Mouse (Mus musculus) cerebellum, adult (tissue): ENCODE measurements around the gene Pnpla2.
"Not testable (repeated sequence)": the region's sequence is repeated elsewhere in the genome, so short reads cannot be mapped to it uniquely, and the experiment has no call there.

Experiments used
- ATAC-seq: cut with Nextera tagmentation; 2 replicates; pipeline ENCODE4 v1.9.2; 2017; ENCODE audit warnings: mild to moderate bottlenecking, moderate library complexity, mixed read lengths; ENCODE audit not compliant: insufficient number of reproducible peaks, low FRiP score, low TSS enrichment

The Pnpla2 gene

DNA sequence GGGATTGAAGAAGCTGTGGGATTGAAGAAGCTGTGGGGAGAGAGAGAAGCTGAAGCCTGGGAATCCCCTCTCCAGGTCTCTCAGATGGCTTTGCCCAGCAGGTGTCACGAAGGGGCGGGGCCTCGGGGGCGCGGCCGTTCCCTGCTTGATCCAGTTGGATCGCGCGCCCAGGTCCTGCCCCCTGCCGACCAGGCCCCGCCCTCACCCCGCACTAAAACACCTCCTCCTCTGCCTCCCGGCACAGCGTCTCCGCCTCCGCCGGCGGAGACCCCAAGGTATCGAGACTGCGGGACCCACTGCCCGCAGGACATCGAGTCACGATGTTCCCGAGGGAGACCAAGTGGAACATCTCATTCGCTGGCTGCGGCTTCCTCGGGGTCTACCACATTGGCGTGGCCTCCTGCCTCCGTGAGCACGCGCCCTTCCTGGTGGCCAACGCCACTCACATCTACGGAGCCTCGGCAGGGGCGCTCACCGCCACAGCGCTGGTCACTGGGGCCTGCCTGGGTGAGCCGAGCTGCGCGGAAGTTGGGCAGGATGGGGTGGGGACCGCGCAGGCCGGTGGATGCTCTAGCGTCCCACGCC is at the start of gene Pnpla2:
Pnpla2 (plus strand) TSS at position 232 of the 585 bp plus-strand sequence.
- peak; percentile 16; the same call in 1 of the 2 replicates for ATAC-seq

DNA sequence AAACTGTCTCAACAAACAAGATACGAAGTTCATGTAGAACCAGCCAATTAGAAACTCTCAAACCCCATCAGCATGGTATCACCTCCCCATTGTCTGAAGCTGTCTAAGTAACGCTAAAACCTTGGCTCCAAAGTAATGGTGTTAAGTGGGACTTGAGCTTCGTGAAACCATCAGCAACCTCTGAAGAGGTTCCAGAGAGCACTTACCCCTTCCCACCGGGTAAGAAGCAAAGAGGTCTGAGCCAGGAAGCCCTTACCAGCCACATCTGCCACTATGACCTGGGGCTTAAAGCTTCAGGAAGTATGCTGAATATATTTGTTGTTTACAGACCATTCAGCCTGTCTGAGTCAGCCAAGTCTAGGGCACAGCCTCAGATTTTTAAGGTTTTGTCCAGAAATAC is 49.5 kb upstream of the Pnpla2 start:
- ATAC-seq = no peak

DNA sequence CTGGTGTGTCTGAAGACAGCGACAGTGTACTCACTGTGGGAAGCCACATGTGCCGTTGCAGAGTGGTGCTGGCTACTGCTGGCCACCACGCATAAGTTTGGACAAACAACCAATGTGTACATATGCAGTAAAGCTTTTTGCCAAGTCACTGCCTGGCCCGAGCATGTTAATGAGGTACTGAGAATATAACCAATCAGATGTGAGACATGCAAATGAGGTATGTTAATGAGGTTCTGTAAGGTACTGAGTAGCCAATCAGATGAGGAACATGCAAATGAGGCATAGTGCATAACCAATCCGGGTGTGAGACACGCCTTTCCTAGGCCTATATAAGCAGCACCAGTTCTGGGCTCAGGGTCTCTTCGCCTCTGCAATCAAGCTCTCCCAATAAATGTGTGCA is 47.3 kb upstream of the Pnpla2 start:
- not testable (repeated sequence) for ATAC-seq

DNA sequence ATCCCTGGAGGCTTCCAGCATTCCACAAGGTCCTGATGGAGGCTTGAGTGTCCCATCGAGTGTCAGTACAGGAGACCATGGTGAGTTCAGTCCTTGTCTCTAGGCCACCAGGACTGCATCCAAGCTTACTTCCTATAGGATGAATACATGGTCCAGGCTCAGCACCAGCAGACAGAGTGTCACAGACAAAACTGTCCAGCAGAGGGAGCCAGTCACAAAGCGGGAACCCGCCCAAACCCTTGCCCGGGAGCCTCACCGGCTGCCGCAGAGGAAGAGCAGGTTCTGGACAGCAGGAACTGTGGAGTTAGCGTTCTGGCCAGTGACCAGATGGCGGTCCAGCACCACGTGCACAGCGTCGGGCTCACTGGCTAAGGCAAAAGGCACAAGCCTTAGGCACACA is 46.2 kb upstream of the Pnpla2 start:
- peak; percentile 85; the same call in 1 of the 2 replicates for ATAC-seq

DNA sequence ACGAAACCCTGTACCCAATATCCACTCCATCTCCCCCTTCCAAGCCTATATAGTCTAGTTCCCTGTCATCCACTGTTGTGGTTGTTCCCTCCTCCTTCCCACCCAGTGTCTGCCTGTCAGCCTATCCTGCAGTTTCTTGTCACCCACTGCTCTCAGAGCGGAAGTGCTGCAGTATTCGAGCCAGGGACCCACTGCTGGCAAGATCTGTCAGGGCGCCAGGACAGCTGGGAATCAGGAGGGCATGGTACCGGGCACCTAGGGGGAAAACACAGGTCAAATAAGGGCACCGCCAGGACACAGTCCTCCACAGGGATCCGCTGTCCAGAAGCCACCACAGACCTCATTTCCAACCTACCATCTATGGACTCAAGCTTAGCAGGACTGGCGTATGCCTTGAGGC is 44.4 kb upstream of the Pnpla2 start:
- no peak for ATAC-seq

DNA sequence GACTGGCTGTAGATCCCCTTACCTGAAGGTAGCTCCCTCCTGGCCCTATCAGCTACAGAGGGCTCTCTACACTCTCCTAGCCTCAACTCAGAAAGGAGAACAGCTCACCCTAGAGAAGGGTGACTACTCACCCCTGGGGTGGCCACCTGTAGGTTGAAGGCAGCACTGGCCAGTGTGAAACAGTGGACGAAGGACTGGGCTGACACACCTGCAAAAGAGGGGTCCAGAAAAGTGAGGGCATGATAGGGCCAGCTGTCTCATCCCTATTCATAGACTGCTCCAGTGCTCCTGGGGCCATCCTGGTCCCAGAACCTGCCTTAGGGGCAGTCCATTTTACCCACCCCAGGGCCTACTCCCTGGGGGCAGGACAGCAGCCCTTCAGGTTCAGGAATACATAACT is 43.3 kb upstream of the Pnpla2 start:
- ATAC-seq = no peak

DNA sequence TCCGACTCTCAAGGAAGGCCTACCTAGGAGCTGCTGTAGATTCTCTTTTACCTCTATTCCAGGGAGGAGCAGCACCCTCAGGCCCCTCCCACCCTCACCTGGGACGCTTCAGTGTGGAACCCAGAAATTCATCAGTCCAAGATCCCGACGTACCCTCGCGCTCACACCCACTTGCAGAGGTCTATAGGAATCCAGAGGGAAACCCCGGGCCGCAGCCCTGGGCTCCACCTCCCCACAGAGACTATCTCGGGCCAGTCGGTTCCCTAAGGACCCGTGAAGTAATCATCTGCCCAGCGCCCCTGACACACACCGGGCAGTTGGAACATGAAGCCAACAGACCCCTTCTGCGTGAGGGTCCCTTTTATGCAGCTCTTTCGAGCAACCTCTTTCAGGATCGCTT is 41.7 kb upstream of the Pnpla2 start:
- ATAC-seq = no peak

DNA sequence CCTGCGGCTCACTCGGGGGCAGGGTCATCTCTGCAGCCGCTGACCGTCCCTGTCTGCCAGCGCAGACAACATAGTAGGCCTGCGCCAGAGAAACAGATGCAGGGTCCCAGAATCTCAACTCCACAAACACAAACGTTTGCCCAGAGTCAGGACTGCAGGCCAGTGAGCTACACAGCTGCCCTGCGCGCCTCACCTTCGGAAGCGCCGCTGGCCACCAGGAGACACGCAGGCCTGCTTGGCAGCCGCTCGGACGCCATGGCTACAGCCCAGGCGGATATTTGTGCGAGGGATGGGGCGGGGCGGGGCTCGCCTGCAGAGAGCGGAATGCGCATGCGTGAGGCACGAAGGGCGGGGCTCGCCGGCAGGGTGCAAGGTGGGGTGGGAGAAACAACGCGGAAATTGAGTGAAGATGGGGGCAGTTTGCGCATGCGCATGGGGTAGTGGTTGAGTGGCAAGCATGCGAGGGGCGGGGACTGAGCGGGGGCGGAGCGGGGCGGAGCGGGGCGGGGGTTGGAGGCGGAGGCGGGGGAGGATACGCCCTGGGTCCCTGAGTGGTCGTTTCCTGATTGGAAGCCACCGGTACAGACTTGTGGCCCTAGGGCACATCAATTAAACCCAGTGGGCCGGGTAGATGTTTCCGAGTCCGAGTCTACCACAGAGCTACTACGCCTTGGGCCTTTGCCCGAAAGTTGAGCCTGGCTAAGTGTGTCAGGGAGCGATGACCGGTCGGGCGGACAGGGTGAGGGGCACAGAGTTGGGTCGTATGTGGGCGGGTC is 41.0 kb upstream of the Pnpla2 start, which contains the start of gene Gatd1:
Gatd1 (minus strand) TSS at position 328 of the 776 bp plus-strand sequence.
- peak; percentile 71 for ATAC-seq

DNA sequence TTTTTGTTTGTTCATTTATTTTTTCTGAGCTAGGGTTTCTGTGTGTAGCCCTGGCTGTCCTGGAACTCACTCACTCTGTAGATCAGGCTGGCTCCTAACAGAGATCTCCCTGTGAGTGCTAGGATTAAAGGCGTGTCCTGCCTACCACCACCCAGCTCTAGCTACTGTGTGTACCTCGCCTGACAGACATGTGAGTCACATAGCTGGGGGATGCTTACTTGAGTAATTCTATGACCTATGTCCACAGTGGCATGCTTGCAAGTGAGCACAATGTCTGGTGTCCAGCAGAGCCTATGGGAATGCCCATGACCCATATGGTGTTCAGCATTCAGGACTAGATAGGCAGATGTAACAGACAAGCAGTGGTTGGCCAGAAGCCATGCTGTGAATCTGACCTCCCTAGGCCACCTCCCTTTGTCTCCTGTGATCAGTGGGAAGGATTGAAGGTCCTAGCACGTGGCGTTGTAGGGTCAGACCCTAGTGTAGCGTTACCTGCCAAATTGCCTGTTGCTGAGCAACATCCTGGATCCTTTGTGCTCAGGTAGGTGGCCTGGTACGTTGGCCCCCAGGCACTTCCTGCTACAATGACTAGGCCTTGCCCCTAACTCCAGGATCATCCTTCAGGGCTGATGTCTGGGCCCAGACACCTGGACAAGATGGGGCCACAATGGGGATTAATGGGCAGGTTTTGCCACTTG is 38.7 kb upstream of the Pnpla2 start:
- no peak for ATAC-seq

DNA sequence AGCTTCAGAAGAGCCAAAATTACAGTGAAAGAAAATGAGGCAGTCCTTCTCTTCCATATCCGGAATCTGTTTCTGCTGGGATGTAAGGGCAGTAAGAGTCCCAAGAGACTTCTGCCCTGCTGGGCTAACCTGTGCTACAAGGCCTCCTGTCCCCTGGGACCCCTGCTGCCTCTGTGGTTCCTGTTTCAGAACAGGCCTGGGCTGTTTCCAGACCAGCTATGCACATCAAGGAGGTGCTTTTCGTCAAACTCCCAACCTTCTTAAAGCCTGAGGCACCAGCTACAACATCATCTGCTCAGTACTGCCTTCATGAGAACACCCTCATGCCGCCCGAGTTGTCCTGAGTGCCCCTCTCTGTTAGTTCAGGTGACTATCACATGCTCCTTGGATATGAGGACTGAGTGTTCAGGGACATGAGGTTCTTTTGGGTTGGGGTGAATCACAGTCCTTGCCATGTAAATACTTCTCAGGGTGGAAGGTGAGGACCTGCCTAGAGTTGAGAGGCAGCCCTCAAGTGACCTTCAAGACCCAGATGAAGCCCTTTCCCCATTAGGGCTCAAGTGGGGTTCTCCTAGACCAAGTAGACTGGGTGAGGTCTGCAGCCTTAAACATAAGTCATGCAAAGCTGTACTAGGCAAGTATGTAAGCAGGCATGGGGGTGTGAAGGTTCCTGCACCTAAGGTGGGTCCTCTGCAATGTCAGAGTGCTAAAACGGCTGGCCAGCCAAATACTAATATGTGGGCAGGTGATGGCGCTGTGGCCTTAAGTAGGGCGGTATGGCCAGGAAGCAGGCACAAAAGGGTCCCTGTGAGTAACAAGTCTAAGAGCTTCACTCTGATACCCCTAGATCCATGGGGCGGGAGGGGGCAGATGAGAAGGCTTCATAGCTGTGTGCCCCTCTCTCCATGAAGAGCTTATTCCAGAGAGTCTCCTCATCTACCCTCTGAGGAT is 37.0 kb upstream of the Pnpla2 start:
- no peak for ATAC-seq

DNA sequence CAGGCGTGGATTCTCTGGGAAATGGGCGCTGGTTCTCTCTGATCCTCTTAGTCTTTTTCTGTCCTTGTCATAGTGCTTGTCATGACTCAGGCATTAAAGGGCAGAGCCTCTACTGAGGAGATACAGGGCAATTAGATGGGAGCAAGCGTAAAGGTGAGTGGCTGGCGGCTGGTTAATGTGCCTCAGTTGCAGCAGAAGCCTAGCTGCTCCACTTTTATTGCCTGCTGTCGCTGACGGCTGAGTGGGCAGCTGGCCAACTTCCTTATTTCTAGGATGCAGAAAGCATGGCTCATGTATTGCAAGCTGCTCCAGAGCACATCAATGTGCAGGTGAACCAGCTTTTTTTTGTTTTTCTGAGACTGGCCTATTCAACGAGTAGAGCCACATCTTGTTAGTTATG is 36.0 kb upstream of the Pnpla2 start:
- ATAC-seq = no peak

DNA sequence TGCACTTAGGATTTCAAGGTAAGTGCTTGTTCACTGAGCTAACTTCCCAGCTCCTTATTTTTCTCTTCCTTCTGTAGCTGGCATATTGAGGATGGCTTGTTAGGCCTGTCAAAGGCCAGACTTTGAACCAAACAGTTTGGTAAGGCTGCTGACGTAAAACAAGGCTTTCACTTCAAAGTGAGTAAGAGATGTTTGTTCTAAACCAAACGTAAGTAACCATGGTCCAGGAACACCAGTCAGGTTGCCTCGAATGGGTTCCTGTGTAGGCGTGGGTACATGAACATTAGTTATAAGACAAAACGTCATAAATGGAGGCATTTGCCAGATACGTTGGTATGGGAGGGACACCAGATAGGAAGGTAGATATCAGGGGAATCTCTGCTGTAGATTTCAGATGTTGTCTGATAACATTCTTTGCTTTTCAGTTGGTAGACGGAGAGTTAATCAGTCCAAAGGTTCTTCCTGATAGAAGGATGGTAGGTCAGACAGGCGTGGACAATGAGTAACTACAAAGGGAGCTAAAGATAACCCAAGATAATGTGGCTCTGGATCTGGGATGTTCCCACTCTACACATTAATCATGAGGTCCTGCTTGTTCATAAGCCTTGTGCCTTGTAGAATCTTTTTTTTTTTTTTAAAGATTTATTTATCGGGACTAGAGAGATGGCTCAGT is 34.8 kb upstream of the Pnpla2 start:
- no peak for ATAC-seq

DNA sequence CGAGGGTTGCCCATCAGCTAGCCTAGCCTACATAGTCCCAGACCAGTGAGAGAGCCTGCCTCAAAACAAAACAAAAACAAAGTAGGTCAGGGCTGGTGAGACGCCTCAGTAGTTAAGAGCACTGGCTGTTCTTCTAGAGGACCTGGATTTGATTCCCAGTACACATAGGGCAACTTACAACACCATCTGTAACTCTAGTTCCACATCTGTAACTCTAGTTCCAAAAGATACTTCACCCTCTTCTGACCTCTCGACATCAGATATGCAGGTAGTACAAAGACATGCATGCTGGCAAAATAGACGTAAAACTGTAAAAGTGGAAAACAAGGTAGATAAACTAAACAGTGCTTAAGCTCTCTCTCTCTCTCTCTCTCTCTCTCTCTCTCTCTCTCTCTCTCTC is 31.2 kb upstream of the Pnpla2 start:
- no peak for ATAC-seq

DNA sequence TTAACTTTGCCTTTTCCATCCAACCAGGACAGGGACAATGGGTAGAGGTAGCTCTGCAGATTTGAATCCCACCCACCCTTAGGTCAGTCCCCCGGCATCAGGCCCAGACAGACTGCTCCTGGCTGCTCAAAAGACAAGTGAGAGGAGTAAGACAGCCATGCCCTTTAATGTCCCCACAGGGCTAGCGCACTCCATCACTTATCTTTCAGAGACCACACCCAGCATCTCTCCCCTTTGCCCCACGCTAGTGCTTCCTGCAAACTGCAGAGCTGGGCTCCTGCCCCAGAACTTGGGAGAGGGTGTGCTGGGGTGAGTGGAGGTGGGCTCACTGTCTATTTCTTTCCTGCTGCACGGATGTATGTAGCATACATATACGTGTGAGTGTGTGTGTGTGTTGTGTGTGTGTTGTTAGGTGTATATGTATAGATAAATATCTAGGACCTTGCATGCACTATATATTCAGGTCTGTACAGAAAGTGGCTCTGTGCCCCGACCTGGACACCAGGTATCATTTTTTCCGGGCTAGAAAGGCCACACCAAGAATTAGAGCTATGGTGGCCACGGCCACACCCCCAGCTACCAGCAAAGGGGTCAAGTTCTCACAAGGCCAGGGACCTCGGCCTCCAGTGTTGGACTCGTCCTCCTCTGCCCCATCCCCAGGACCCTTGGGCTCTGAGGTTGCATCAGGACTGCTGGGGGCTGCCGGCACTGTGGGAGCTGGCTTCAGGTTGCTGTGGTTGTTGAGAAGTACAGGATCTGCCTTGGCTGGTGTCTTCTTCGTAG is 27.9 kb upstream of the Pnpla2 start:
- ATAC-seq = no peak

DNA sequence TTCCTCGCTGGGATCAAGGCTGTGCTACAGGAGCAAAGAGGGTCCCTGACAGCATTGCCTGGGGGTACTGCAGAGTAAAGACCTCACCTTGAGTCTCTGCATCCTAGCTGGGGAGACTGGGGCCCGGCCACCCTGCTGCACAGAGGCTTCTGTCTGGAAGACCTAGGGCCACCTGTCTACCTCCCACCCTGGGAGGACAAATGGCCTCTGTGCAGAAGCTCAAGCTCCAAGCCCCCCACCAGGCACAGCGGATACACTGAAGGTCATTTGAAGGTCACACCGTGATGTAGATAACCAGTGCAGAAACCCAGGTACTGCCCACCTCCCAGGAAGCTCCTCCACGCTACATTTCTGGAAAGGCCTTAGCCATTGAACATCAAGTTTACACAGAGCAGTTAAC is 26.3 kb upstream of the Pnpla2 start:
- ATAC-seq = no peak

DNA sequence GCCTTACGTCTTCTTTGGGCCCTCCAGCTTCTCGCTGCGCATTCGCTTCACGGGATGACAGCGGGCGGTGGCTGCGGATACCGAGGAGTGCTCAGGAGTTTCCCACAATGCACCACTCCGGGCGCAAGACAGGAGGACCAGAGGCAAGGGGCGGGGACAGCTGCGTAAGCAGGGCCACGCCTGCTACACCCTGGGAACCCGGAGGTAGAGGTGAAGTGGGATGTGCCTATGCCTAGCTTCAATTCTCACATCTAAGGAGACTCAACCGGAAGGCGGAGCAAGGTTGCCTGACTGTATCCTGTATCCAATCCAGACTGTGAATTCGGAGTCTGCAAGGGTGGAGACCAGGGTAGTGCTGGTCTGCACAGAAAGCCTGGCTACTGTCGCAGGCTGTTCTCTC is 25.7 kb upstream of the Pnpla2 start, which contains the start of gene Cend1:
Cend1 (minus strand) TSS at position 182 of the 400 bp plus-strand sequence.
- peak; percentile 66 for ATAC-seq

DNA sequence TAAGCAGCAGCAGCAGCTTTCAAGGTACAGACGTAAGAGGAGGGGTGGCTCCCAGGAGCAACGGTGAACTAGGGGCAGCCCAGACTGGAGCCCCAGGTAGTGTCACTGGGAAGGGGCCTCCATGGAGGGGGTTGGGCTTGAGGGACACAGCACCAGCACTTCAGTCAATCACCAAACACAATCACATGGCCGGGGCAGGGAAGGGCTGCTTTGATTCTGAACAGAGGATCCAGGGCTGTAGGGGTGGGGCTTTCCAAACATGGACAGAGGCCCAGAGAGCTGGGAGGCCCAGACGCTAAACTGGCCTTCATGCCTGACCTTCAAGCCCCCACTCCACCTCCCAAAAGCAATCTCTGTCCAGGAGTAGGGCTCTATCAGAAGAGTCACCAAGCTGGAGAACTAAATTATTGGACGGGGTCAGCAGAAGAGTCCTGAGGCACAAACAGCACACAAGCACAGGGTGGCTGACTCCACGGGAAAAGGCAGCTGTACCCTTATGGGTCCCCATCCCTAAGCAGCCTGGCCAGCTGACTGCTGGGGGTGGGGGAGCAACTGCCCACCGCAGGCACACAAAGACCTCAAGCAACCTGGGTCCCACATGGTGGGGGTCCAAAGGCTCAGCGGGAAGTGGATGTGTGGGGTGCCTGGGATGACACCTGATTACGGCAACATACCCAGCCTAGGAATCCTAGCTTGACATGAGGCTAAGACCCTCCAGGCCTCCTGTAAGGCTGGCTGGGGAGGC is 25.0 kb upstream of the Pnpla2 start:
- ATAC-seq = no peak

DNA sequence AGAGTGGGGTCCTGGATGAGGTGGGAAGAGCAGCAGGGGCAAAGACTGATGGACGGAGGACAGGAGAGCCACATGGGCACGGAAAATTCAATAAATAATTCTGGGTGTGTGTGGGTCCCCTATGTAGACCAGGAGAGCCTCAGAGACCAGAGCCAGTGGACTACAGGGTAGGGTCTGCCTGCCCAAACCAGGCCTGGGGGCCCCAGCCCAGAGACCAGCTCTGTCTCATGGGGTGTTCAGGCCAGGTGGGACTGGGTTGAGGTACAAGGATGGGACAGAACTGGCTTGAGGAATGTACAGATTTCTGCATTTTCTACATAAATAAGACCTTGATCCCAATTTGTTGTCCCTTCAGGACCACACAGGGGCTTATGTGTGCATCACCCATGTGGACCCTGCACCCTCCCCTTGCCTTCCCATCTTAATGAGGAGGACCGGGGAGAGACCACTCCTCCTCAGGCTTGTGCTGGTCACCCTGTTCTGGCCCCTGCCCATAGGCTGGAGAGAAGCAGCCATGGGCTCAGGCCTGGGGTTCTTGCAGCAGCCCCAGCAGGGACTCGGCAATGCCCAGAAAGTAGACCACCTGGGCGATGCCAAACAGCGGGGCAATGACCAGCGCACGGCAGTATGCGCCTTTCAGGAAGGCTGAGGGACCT is 24.3 kb upstream of the Pnpla2 start:
- no peak for ATAC-seq
